Mouse (Mus musculus): ENCODE results near the gene Axin2. TPM values are rescaled to one million over a fixed set of nuclear protein-coding genes. Genes with fewer than 3 reads are reported as not detected.

Gene Axin2
- polyA plus RNA-seq, 2 experiments = 0.15 to 0.85 TPM

GRCm38 (mm10) chr11:108921506-108922455, 1.6 kb downstream of the Axin2 start:
- peak overlapping the region; percentile 43 to 46 for H3K4me3 ChIP-seq (ENCODE audit: insufficient read depth in 1 of 2, low read depth in 2 of 2, low read length in 2 of 2)
- DNase-seq (ENCODE audit: low read depth in 3 of 3, low spot score in 3 of 3) (no peak), ATAC-seq (ENCODE audit: insufficient read depth) (no peak)
- peak overlapping the region; percentile 64 for H3K4me2 ChIP-seq (ENCODE audit: low read depth)
- H3K9me3 ChIP-seq (ENCODE audit: control insufficient read depth, low read length) = no peaks in the 10 kb centered on the region
- no peak for TF ChIP-seq CTCF (IDR thresholded peaks at IDR 0.05; ENCODE audit: low read depth)
- no peak for TF ChIP-seq EP300 (IDR thresholded peaks at IDR 0.05; ENCODE audit: low read depth)
- WGBS (ENCODE audit: insufficient replicate concordance) = 1% methylated on average over 55 of the region's 62 CpGs
- H3K36me3 ChIP-seq (replicated peaks; ENCODE audit: control insufficient read depth, insufficient read depth, low read depth) = no peaks in the 10 kb centered on the region
- no peak overlapping the region for H3K27ac ChIP-seq
- H3K9ac ChIP-seq (replicated peaks) = no peak overlapping the region
- H3K4me1 ChIP-seq (replicated peaks; ENCODE audit: control insufficient read depth in 2 of 2, insufficient read depth in 2 of 2, low read length in 1 of 2) = no peaks in the 10 kb centered on the region
- peaks cover 45% of the 10 kb centered on the region for H3K27me3 ChIP-seq (ENCODE audit: control insufficient read depth, insufficient read depth, low read length)

- H3K9me3 ChIP-seq (ENCODE audit: control insufficient read depth, low read length) = no peaks in the 10 kb centered on the region
- under 1% methylated on average over 32 of the region's 32 CpGs for WGBS (ENCODE audit: insufficient replicate concordance)
- no peak overlapping the region for H3K9ac ChIP-seq (replicated peaks)
- H3K4me2 ChIP-seq (ENCODE audit: low read depth) = peak overlapping the region; percentile 64
- no peaks in the 10 kb centered on the region for H3K36me3 ChIP-seq (replicated peaks; ENCODE audit: control insufficient read depth, insufficient read depth, low read depth)
- H3K27ac ChIP-seq = no peak overlapping the region
- peak overlapping the region; percentile 43 to 46; a peak in 3 of 4 replicates for H3K4me3 ChIP-seq (ENCODE audit: insufficient read depth in 1 of 2, low read depth in 2 of 2, low read length in 2 of 2)
- peaks cover 45% of the 10 kb centered on the region for H3K27me3 ChIP-seq (ENCODE audit: control insufficient read depth, insufficient read depth, low read length)
- ATAC-seq (ENCODE audit: insufficient read depth) = no peak
- no peak for DNase-seq (ENCODE audit: low read depth in 3 of 3, low spot score in 3 of 3)
- no peak for TF ChIP-seq EP300 (IDR thresholded peaks at IDR 0.05; ENCODE audit: low read depth)
- no peak for TF ChIP-seq CTCF (IDR thresholded peaks at IDR 0.05; ENCODE audit: low read depth)
- no peaks in the 10 kb centered on the region for H3K4me1 ChIP-seq (replicated peaks; ENCODE audit: control insufficient read depth in 2 of 2, insufficient read depth in 2 of 2, low read length in 1 of 2)
Measured at GRCm38 (mm10) chr11:108922511-108923187, 2.5 kb downstream of the Axin2 start.

GRCm38 (mm10) chr11:108923188-108923575, 3.0 kb downstream of the Axin2 start:
- TF ChIP-seq EP300 (IDR thresholded peaks at IDR 0.05; ENCODE audit: low read depth) (no peak), CTCF (IDR thresholded peaks at IDR 0.05; ENCODE audit: low read depth) (no peak)
- 6% methylated on average over 17 of the region's 17 CpGs for WGBS (ENCODE audit: insufficient replicate concordance)
- Histone ChIP-seq H3K9ac (replicated peaks) (no peak overlapping the region), H3K27ac (no peak overlapping the region), H3K4me3 (ENCODE audit: insufficient read depth in 1 of 2, low read depth in 2 of 2, low read length in 2 of 2) (no peak overlapping the region), H3K27me3 (ENCODE audit: control insufficient read depth, insufficient read depth, low read length) (peaks cover 45% of the 10 kb centered on the region), H3K36me3 (replicated peaks; ENCODE audit: control insufficient read depth, insufficient read depth, low read depth) (no peaks in the 10 kb centered on the region), H3K9me3 (ENCODE audit: control insufficient read depth, low read length) (no peaks in the 10 kb centered on the region), H3K4me2 (ENCODE audit: low read depth) (no peak overlapping the region), H3K4me1 (replicated peaks; ENCODE audit: control insufficient read depth in 2 of 2, insufficient read depth in 2 of 2, low read length in 1 of 2) (no peaks in the 10 kb centered on the region)
- DNase-seq (ENCODE audit: low read depth in 3 of 3, low spot score in 3 of 3) = no peak
- no peak for ATAC-seq (ENCODE audit: insufficient read depth)

GRCm38 (mm10) chr11:108923781-108924180, 3.6 kb downstream of the Axin2 start:
- Histone ChIP-seq H3K27me3 (ENCODE audit: control insufficient read depth, insufficient read depth, low read length) (peaks cover 45% of the 10 kb centered on the region), H3K9me3 (ENCODE audit: control insufficient read depth, low read length) (no peaks in the 10 kb centered on the region), H3K4me2 (ENCODE audit: low read depth) (no peak overlapping the region), H3K27ac (no peak overlapping the region), H3K36me3 (replicated peaks; ENCODE audit: control insufficient read depth, insufficient read depth, low read depth) (no peaks in the 10 kb centered on the region), H3K4me3 (ENCODE audit: insufficient read depth in 1 of 2, low read depth in 2 of 2, low read length in 2 of 2) (no peak overlapping the region; a peak in 1 of 4 replicates), H3K4me1 (replicated peaks; ENCODE audit: control insufficient read depth in 2 of 2, insufficient read depth in 2 of 2, low read length in 1 of 2) (no peaks in the 10 kb centered on the region), H3K9ac (replicated peaks) (no peak overlapping the region)
- ATAC-seq (ENCODE audit: insufficient read depth) (no peak), DNase-seq (ENCODE audit: low read depth in 3 of 3, low spot score in 3 of 3) (no peak)
- TF ChIP-seq CTCF (IDR thresholded peaks at IDR 0.05; ENCODE audit: low read depth) (no peak), EP300 (IDR thresholded peaks at IDR 0.05; ENCODE audit: low read depth) (no peak)
- 21% methylated on average over 13 of the region's 13 CpGs for WGBS (ENCODE audit: insufficient replicate concordance)

GRCm38 (mm10) chr11:108924346-108924745, 4.2 kb downstream of the Axin2 start:
- Histone ChIP-seq H3K36me3 (replicated peaks; ENCODE audit: control insufficient read depth, insufficient read depth, low read depth) (no peaks in the 10 kb centered on the region), H3K4me1 (replicated peaks; ENCODE audit: control insufficient read depth in 2 of 2, insufficient read depth in 2 of 2, low read length in 1 of 2) (no peaks in the 10 kb centered on the region), H3K27ac (no peak overlapping the region), H3K27me3 (ENCODE audit: control insufficient read depth, insufficient read depth, low read length) (peaks cover 45% of the 10 kb centered on the region), H3K9me3 (ENCODE audit: control insufficient read depth, low read length) (no peaks in the 10 kb centered on the region), H3K4me3 (ENCODE audit: insufficient read depth in 1 of 2, low read depth in 2 of 2, low read length in 2 of 2) (no peak overlapping the region), H3K4me2 (ENCODE audit: low read depth) (no peak overlapping the region), H3K9ac (replicated peaks) (no peak overlapping the region)
- ATAC-seq (ENCODE audit: insufficient read depth) = no peak
- no peak for TF ChIP-seq CTCF (IDR thresholded peaks at IDR 0.05; ENCODE audit: low read depth)
- TF ChIP-seq EP300 (IDR thresholded peaks at IDR 0.05; ENCODE audit: low read depth) = no peak
- DNase-seq (ENCODE audit: low read depth in 3 of 3, low spot score in 3 of 3) = no peak
- 6% methylated on average over 5 of the region's 5 CpGs for WGBS (ENCODE audit: insufficient replicate concordance)
